Mouse (Mus musculus): ENCODE results near the gene Plin5.

Plin5 gene

GRCm38 (mm10) chr17:56133457-56134363 lies 16.3 kb upstream of the Plin5 start:
- DNase-seq (ENCODE audit: low spot score) = no peak

- DNase-seq (ENCODE audit: low spot score) = peak; percentile 70
Observed at GRCm38 (mm10) chr17:56132661-56133060, 15.3 kb upstream of the Plin5 start.

GRCm38 (mm10) chr17:56131814-56132213 lies 14.4 kb upstream of the Plin5 start:
- peak; percentile 73 for DNase-seq (ENCODE audit: low spot score)

- no peak for DNase-seq (ENCODE audit: low spot score)
Observed at GRCm38 (mm10) chr17:56131136-56131535, 13.7 kb upstream of the Plin5 start.

- DNase-seq (ENCODE audit: low spot score) = no peak
Observed at GRCm38 (mm10) chr17:56128246-56128645, 10.8 kb upstream of the Plin5 start.

- no peak for DNase-seq (ENCODE audit: low spot score)
Observed at GRCm38 (mm10) chr17:56126175-56126574, 8.8 kb upstream of the Plin5 start.

GRCm38 (mm10) chr17:56125276-56125630 lies 7.9 kb upstream of the Plin5 start:
- no peak for DNase-seq (ENCODE audit: low spot score)

GRCm38 (mm10) chr17:56124377-56125275 lies 7.2 kb upstream of the Plin5 start:
- peak; percentile 61 for DNase-seq (ENCODE audit: low spot score)

- no peak for DNase-seq (ENCODE audit: low spot score)
Observed at GRCm38 (mm10) chr17:56123681-56124340, 6.4 kb upstream of the Plin5 start.

GRCm38 (mm10) chr17:56123161-56123560 lies 5.8 kb upstream of the Plin5 start:
- DNase-seq (ENCODE audit: low spot score) = no peak

- no peak for DNase-seq (ENCODE audit: low spot score)
Observed at GRCm38 (mm10) chr17:56121826-56122225, 4.4 kb upstream of the Plin5 start, which contains the start of gene Lrg1. TSS of gene Lrg1 (minus strand) at chr17:56122001.

GRCm38 (mm10) chr17:56119981-56120880 lies 2.8 kb upstream of the Plin5 start:
- no peak for DNase-seq (ENCODE audit: low spot score)

- DNase-seq (ENCODE audit: low spot score) = no peak
Observed at GRCm38 (mm10) chr17:56119431-56119830, 2.0 kb upstream of the Plin5 start.

GRCm38 (mm10) chr17:56116193-56116592 lies 1.2 kb downstream of the Plin5 start:
- DNase-seq (ENCODE audit: low spot score) = no peak

GRCm38 (mm10) chr17:56112743-56113142 lies 4.7 kb downstream of the Plin5 start:
- no peak for DNase-seq (ENCODE audit: low spot score)

GRCm38 (mm10) chr17:56111864-56112263 lies 5.5 kb downstream of the Plin5 start:
- peak; percentile 69 for DNase-seq (ENCODE audit: low spot score)

GRCm38 (mm10) chr17:56111021-56111420 lies 6.4 kb downstream of the Plin5 start:
- DNase-seq (ENCODE audit: low spot score) = no peak

- DNase-seq (ENCODE audit: low spot score) = no peak
Observed at GRCm38 (mm10) chr17:56110571-56110970, 6.8 kb downstream of the Plin5 start.

- DNase-seq (ENCODE audit: low spot score) = no peak
Observed at GRCm38 (mm10) chr17:56109219-56110051, 8.0 kb downstream of the Plin5 start, which contains the start of gene Plin4. TSS of gene Plin4 (minus strand) at chr17:56109803.

All from c-Kit-positive CD71-positive TER-119-positive erythroid progenitor cells, embryonic 14.5 days (primary cell).